Mouse (Mus musculus) ES-E14 (cell line): ENCODE data around the gene Ebf4.

Experiments used
- CHD2 ChIP-seq: IDR thresholded peaks from 2 replicates; pipeline ENCODE4 v1.6.1; 2014; ENCODE audit warnings: mild to moderate bottlenecking, low read depth, low read length, inconsistent platforms
- HCFC1 ChIP-seq: IDR thresholded peaks from 2 replicates; pipeline ENCODE4 v1.6.1; 2012; ENCODE audit warnings: low read length, inconsistent platforms, borderline replicate concordance; ENCODE audit not compliant: insufficient read depth
- MAFK ChIP-seq: IDR thresholded peaks from 2 replicates; pipeline ENCODE4 v1.6.1; 2014; ENCODE audit warnings: mild to moderate bottlenecking, low read depth, low read length, inconsistent platforms; ENCODE audit not compliant: insufficient read depth

DNA sequence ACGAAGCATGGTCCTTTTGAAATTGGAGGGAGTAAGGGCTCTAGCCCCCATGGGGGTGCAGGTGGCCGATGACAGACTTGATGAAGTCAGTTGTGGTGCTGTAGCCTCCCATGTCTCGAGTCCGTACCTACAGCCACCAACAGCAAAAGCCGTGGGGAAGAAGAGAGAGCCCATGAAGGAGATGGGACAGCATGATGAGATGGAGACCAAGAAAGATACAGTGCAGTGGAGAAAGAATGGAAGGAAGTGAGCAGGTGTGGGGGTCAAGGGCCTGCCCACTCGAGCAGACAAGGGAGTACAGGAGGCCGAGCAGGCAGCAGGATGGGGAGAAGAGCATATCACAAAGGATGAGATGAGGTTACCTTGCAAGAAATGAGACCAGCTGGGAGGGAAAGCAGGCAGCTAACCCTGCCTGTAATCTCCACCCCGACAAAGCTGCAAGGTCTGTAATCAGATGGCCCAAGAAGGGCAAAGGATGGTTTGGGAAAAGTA lies 15.3 kb upstream of the Ebf4 start:
- TF ChIP-seq MAFK (no peak), CHD2 (no peak; the same call in none of the 2 replicates), HCFC1 (no peak; the same call in 1 of the 2 replicates)
